In the genomic region with DNA sequence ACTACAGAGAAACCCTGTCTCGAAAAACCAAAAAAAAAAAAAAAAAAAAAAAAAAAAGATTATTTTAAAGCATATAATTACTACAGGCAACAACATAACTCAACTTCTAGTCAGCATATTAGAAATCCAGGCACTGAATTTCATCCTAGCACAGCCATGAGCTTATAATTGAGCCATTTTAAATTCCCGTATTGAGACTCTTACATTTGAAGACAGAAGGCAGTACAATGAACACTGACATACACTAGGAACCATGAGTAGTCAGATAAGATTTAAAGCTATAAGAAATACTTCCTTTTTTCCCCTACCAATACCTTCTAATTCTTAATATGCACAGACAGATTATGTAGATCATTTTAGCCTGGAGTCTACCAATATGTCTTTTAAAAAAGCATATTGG, we compare ENCODE assay signal across 26 mouse cellular contexts.
"Had no signal": no experiment of that assay in that cellular context is flagged by ENCODE, and none has a peak within 500 bp of the region (broad histone marks: within the 10 kb centered on the region; RNA-seq: fewer than 3 reads in every experiment).

No protein-coding gene starts in this region.

- H3K9ac ChIP-seq: embryonic facial prominence, embryonic 12.5 days; embryonic facial prominence, embryonic 13.5 days; embryonic facial prominence, embryonic 15.5 days; forebrain, embryonic 12.5 days; forebrain, embryonic 13.5 days; forebrain, embryonic 15.5 days; forebrain, postnatal 0 days had no signal

- H3K36me3 ChIP-seq: embryonic facial prominence, embryonic 10.5 days; embryonic facial prominence, embryonic 12.5 days; embryonic facial prominence, embryonic 13.5 days; embryonic facial prominence, embryonic 15.5 days; forebrain, embryonic 10.5 days; forebrain, embryonic 12.5 days; forebrain, embryonic 15.5 days had no signal

- H3K4me3 ChIP-seq: embryonic facial prominence, embryonic 10.5 days; embryonic facial prominence, embryonic 12.5 days; embryonic facial prominence, embryonic 13.5 days; embryonic facial prominence, embryonic 15.5 days; erythroblast, embryonic 14.5 days; forebrain, embryonic 10.5 days; forebrain, embryonic 12.5 days; forebrain, embryonic 13.5 days; forebrain, embryonic 15.5 days; gastrocnemius, adult 2 months; heart, adult 2 months had no signal

- ATAC-seq: forebrain, embryonic 13.5 days; forebrain, embryonic 14.5 days; forebrain, embryonic 15.5 days; forebrain, embryonic 16.5 days; forebrain, postnatal 0 days had no signal

- H3K9me3 ChIP-seq: embryonic facial prominence, embryonic 10.5 days; embryonic facial prominence, embryonic 12.5 days; embryonic facial prominence, embryonic 13.5 days; embryonic facial prominence, embryonic 15.5 days; forebrain, embryonic 10.5 days; forebrain, embryonic 12.5 days; forebrain, embryonic 13.5 days; forebrain, embryonic 15.5 days had no signal

- H3K27me3 ChIP-seq: embryonic facial prominence, embryonic 12.5 days; embryonic facial prominence, embryonic 13.5 days; embryonic facial prominence, embryonic 15.5 days; forebrain, embryonic 12.5 days; forebrain, embryonic 13.5 days; forebrain, embryonic 15.5 days had no signal

- H3K4me1 ChIP-seq: embryonic facial prominence, embryonic 10.5 days; embryonic facial prominence, embryonic 12.5 days; embryonic facial prominence, embryonic 13.5 days; embryonic facial prominence, embryonic 15.5 days; forebrain, embryonic 10.5 days; forebrain, embryonic 12.5 days; forebrain, embryonic 13.5 days; forebrain, embryonic 15.5 days had no signal

- H3K4me2 ChIP-seq: embryonic facial prominence, embryonic 12.5 days; embryonic facial prominence, embryonic 13.5 days; embryonic facial prominence, embryonic 15.5 days; forebrain, embryonic 12.5 days; forebrain, embryonic 13.5 days; forebrain, embryonic 15.5 days had no signal

- H3K27ac ChIP-seq: embryonic facial prominence, embryonic 10.5 days; embryonic facial prominence, embryonic 12.5 days; embryonic facial prominence, embryonic 13.5 days; embryonic facial prominence, embryonic 15.5 days; forebrain, embryonic 10.5 days; forebrain, embryonic 12.5 days; forebrain, embryonic 13.5 days; forebrain, embryonic 15.5 days; gastrocnemius, adult 2 months; heart, adult 2 months had no signal

- DNase-seq: cerebellum, adult 9-11 months; cerebellum, postnatal 10 days; cerebellum, postnatal 14 days; cerebellum, postnatal 25 days; cerebellum, postnatal 36 days; embryo, embryonic 11 days; forebrain, postnatal 0 days; gastrocnemius, adult 2 months; gastrocnemius, postnatal 10 days; gastrocnemius, postnatal 14 days; gastrocnemius, postnatal 25 days; gastrocnemius, postnatal 36 days; heart, adult 11 months; heart, adult 18-20 months; heart, adult 2 months had no signal
